Mouse (Mus musculus) intestine, embryonic 16.5 days (tissue): Measurements from ENCODE around the gene Ghrh. TPM values are rescaled to one million over a fixed set of nuclear protein-coding genes. Genes with fewer than 3 reads are reported as not detected.
A peak's percentile ranks its signal among the peaks of the same experiment; 100 is the strongest.

Experiments
- ATAC-seq: fragments of 200-750 bp; cut with Nextera tagmentation; 2 replicates; pipeline ENCODE4 v1.8.0; 2017; ENCODE audit warnings: moderate TSS enrichment, moderate library complexity
- H3K27ac ChIP-seq: fragments of 300-500 bp; sonication (generic); 2 replicates; pipeline ENCODE4 v1.5.1; 2014; ENCODE audit warnings: mild to moderate bottlenecking, low read length
- H3K27me3 ChIP-seq: fragments of 300-500 bp; sonication (generic); replicated peaks from 2 replicates; pipeline ENCODE4 v1.6.1; 2014; ENCODE audit warnings: low read length, control low read depth, mixed read lengths; ENCODE audit not compliant: control insufficient read depth, insufficient read depth
- H3K36me3 ChIP-seq: fragments of 300-500 bp; sonication (generic); 2 replicates; pipeline ENCODE4 v1.6.1; 2014; ENCODE audit warnings: low read length, control low read depth; ENCODE audit not compliant: control insufficient read depth, insufficient read depth
- H3K4me1 ChIP-seq: fragments of 300-500 bp; sonication (generic); 2 replicates; pipeline ENCODE4 v1.6.1; 2014; ENCODE audit warnings: low read length, control low read depth, mixed read lengths; ENCODE audit not compliant: control insufficient read depth, insufficient read depth
- H3K4me2 ChIP-seq: fragments of 300-500 bp; sonication (generic); 2 replicates; pipeline ENCODE4 v1.6.1; 2014; ENCODE audit warnings: low read depth, low read length, control low read depth
- H3K4me3 ChIP-seq: fragments of 300-500 bp; sonication (generic); 2 replicates; pipeline ENCODE4 v1.5.1; 2014; ENCODE audit warnings: mild to moderate bottlenecking, low read length
- H3K9ac ChIP-seq: fragments of 300-500 bp; sonication (generic); 2 replicates; pipeline ENCODE4 v1.6.1; 2014; ENCODE audit warnings: low read depth, low read length
- H3K9me3 ChIP-seq: fragments of 300-500 bp; sonication (generic); 2 replicates; pipeline ENCODE4 v1.6.1; 2016; ENCODE audit warnings: low read length, control low read depth; ENCODE audit not compliant: control insufficient read depth
- WGBS: fragments of 180-500 bp; shearing (Covaris S2); extraction: QIAGEN DNeasy Blood & Tissue Kit; methylation state at CpG from one replicate; pipeline ENCODE4 v1.1.7; 2014; 5-methylcytosine and 5-hydroxymethylcytosine counted together
- polyA plus RNA-seq: library from polyadenylated mRNA; unstranded; fragments of >200 nt; fragmentation: Nextera tagmentation; extraction: Ambion mirVana; gene quantifications from 2 replicates; pipeline ENCODE4 v1.2.1, GENCODE M21; 2015

The Ghrh gene
- polyA plus RNA-seq, 1 experiment from 2014 or later = 0.76 TPM

DNA sequence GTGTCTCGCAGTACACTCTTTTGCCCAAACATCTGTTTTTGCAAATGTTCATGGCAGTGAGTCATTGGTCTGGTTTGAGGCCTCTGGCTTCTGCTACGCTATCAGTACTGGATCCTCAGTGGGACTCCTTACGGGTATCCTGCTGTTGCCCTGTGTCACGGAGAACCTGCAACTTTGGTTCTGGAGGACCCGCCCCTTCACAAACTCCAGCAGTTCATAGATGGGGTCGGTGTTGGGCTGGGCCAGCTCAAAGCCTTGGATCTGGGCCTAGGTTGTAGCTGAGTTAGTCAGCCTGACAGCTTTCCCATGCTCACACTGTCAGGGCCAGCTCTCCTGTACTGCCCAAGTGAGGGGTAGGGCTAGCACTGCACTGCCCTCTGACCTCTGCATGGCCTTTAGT, 47.3 kb downstream of the Ghrh start:
- H3K27ac ChIP-seq = no peak overlapping the region
- no peaks in the 10 kb centered on the region for H3K27me3 ChIP-seq
- peaks cover 19% of the 10 kb centered on the region for H3K36me3 ChIP-seq
- H3K4me2 ChIP-seq = no peak overlapping the region
- no peak overlapping the region for H3K4me3 ChIP-seq
- ATAC-seq = 0 out of 2 replicates have a peak, but pooled peaks have one; percentile 26
- H3K9ac ChIP-seq = no peak overlapping the region
- WGBS = 87% methylated on average over 6 of the region's 6 CpGs
- no peaks in the 10 kb centered on the region for H3K4me1 ChIP-seq
- H3K9me3 ChIP-seq = no peaks in the 10 kb centered on the region

DNA sequence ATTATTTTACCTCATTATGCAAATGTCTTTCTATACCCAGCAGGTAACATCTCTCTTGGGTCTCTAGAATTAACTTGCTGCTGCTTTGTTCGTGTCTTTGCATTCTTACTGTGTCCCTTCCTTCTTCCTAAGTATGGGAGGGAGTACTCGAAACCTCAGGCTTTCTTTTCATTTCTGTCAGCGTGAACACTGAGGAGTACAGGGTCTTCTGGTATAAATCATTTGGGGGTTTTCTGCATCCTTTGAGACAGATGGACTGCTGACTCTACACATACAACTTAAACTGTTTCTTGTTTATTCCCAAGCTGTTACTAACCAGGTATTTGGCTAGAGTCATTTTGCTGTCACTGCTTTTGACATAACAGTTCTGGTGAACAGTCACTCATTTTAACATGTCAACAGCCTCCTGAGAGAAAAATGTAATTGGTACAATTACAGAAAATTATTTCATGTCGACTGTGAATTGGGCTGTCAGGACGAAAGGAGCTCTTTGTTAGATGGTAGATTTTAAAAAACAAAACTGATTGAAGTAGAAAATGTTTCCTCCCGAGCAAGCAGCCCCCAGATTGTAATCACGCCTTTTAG, 51.1 kb downstream of the Ghrh start:
- no peak overlapping the region for H3K9ac ChIP-seq
- no peaks in the 10 kb centered on the region for H3K9me3 ChIP-seq
- H3K4me3 ChIP-seq = no peak overlapping the region
- 79% methylated on average over 7 of the region's 7 CpGs for WGBS
- no peak overlapping the region for H3K27ac ChIP-seq
- ATAC-seq = no peak
- no peaks in the 10 kb centered on the region for H3K4me1 ChIP-seq
- no peak overlapping the region for H3K4me2 ChIP-seq
- no peaks in the 10 kb centered on the region for H3K27me3 ChIP-seq
- H3K36me3 ChIP-seq = peaks cover 22% of the 10 kb centered on the region

DNA sequence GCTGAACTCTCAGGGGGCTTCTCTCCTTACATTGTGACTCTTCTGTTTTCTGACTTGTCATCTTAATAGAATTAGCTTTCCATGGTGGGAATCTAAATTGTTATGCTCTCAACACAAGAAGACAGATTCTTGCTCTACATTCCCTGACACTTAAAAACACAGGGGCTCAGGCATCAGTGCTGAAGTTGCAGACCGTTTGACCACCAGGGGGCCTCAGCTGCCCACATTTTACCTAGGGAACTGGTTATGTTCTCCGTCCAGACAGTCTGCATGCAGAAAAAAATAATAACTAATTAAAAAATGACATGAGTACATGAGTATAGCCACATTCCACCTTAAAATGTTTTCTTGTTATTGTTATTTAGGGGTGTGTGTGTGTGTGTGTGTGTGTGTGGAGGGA, 55.2 kb downstream of the Ghrh start:
- no peak for ATAC-seq
- Histone ChIP-seq H3K4me2 (no peak overlapping the region), H3K27me3 (no peaks in the 10 kb centered on the region), H3K4me1 (no peaks in the 10 kb centered on the region), H3K9ac (no peak overlapping the region), H3K4me3 (no peak overlapping the region), H3K36me3 (peaks cover 22% of the 10 kb centered on the region), H3K27ac (no peak overlapping the region), H3K9me3 (no peaks in the 10 kb centered on the region)
- 12% methylated on average over 2 of the region's 2 CpGs for WGBS

DNA sequence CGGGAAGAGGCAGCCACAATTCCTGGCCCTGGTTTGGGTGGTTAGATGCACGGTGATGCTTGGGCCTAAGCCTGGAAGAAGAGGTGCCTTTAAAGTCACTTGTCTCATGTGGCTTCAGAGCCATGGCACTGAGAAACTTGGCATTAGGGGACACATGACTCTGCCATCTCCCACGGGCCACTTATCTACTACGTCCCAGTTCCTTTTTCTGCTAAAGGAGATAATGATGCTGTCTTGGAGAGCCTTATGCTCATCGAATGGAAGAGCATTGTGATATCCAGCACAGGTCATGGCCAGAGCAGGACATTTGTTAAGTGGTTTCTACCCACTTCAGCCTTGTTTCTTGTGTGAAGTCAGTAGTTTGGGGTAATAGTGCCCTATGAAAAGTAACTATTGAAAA, 58.3 kb downstream of the Ghrh start:
- Histone ChIP-seq H3K4me3 (no peak overlapping the region), H3K4me1 (no peaks in the 10 kb centered on the region), H3K27ac (no peak overlapping the region), H3K9me3 (no peaks in the 10 kb centered on the region), H3K4me2 (no peak overlapping the region), H3K36me3 (peaks cover 11% of the 10 kb centered on the region; the same call in 1 of the 2 replicates), H3K9ac (no peak overlapping the region), H3K27me3 (no peaks in the 10 kb centered on the region)
- ATAC-seq = no peak
- 90% methylated on average over 5 of the region's 5 CpGs for WGBS

DNA sequence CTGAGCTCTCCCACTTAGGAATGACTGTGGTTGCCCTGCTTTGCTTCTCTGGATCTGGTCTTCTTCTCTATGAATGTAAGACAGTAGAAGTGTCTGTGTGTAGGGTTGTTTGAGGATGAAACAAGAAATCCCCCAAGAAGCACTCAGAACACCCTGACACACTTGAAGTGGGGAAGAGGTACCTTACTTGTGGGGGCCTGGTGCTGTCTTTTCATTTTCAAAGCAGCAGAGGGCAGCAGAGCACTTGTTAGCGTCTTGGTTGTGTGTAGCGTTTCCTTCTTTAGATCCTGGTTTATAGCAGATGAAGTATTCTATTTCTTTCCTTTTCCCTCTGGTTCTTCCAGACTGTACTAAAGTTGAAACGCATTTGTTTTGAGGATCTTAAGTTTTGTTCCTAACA, 59.8 kb downstream of the Ghrh start:
- Histone ChIP-seq H3K4me2 (no peak overlapping the region), H3K4me1 (no peaks in the 10 kb centered on the region), H3K36me3 (peaks cover 18% of the 10 kb centered on the region), H3K27ac (no peak overlapping the region), H3K4me3 (no peak overlapping the region), H3K9ac (no peak overlapping the region), H3K27me3 (no peaks in the 10 kb centered on the region), H3K9me3 (no peaks in the 10 kb centered on the region)
- 15% methylated on average over 3 of the region's 3 CpGs for WGBS
- peak; percentile 62; the same call in 1 of the 2 replicates for ATAC-seq

DNA sequence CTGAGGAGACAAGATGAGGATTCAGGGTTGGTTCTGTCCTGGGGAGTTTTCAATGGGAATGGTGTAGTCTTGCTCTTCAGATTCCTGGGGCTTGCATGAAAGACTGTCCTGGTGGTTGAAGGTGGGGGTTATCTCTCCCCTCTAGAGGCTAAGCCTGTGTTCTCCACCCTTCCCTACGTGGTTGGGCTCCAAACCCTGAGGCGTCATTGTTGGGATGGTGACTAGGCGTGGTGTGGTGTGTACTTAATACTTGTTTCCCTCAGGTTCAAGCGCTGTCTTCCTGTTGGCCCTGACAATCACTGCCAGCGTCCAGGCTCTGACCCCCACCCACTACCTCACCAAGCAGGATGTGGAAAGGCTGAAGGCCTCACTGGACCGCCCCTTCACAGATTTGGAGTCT, 64.0 kb downstream of the Ghrh start:
- ATAC-seq = no peak
- 84% methylated on average over 6 of the region's 6 CpGs for WGBS
- H3K9ac ChIP-seq = no peak overlapping the region

More for the DNA sequence above, 64.0 kb downstream of the Ghrh start:
- Histone ChIP-seq H3K27me3 (no peaks in the 10 kb centered on the region), H3K4me1 (peaks cover 13% of the 10 kb centered on the region), H3K4me2 (no peak overlapping the region), H3K9me3 (no peaks in the 10 kb centered on the region), H3K36me3 (peaks cover 7% of the 10 kb centered on the region), H3K4me3 (no peak overlapping the region), H3K27ac (no peak overlapping the region)

Other genes starting within 250 kb of the Ghrh start
- gene Samhd1, start 212.2 kb downstream of the Ghrh start, polyA plus RNA-seq = 22.0 and 22.3 TPM in 2 replicates
- 12.8 and 15.4 TPM in 2 replicates for gene Rbl1, start 143.0 kb downstream of the Ghrh start, polyA plus RNA-seq
- 341 and 355 TPM in 2 replicates for gene Rpn2, start 68.5 kb downstream of the Ghrh start, polyA plus RNA-seq
- gene Mroh8, start 68.0 kb downstream of the Ghrh start, polyA plus RNA-seq = 0.34 and 0.54 TPM in 2 replicates
- gene Manbal, start 20.1 kb upstream of the Ghrh start, polyA plus RNA-seq = 66.8 and 71.3 TPM in 2 replicates
- 11.8 and 15.5 TPM in 2 replicates for gene Src, start 70.9 kb upstream of the Ghrh start, polyA plus RNA-seq
- gene Nnat, start 212.6 kb upstream of the Ghrh start, polyA plus RNA-seq = 302 and 323 TPM in 2 replicates
- 39.0 and 42.0 TPM in 2 replicates for gene Blcap, start 223.8 kb upstream of the Ghrh start, polyA plus RNA-seq